In genomic region chr19:42430981-42431380, GRCm38 (mm10) we compare ENCODE assay signal across 8 mouse cellular contexts. TPM values are rescaled to one million over a fixed set of nuclear protein-coding genes. Genes with fewer than 3 reads are reported as not detected.
A peak's percentile ranks its signal among the peaks of the same experiment; 100 is the strongest.
DNase-seq lines count a peak whose midpoint lies in the region; ATAC-seq and TF ChIP-seq lines count a peak whose summit lies in the region.

No protein-coding gene starts in this region.

- H3K36me3 ChIP-seq in heart, postnatal 0 days (replicated peaks; ENCODE audit: control insufficient read depth, insufficient read depth, low read length), result no peaks in the 10 kb centered on the region
- no peaks in the 10 kb centered on the region for H3K36me3 ChIP-seq in hindbrain, embryonic 14.5 days (replicated peaks; ENCODE audit: control insufficient read depth, insufficient read depth)
- H3K36me3 ChIP-seq in midbrain, embryonic 16.5 days (ENCODE audit: control insufficient read depth, insufficient read depth, low read length), result no peaks in the 10 kb centered on the region

- H3K4me2 ChIP-seq in heart, postnatal 0 days (ENCODE audit: low read depth, low read length), result peak overlapping the region; percentile 82
- H3K4me2 ChIP-seq in hindbrain, embryonic 14.5 days (replicated peaks), result peak overlapping the region; percentile 91
- peak overlapping the region; percentile 74 for H3K4me2 ChIP-seq in midbrain, embryonic 16.5 days (ENCODE audit: low read length)

- H3K27ac ChIP-seq in heart, postnatal 0 days (ENCODE audit: low read depth), result no peak overlapping the region
- H3K27ac ChIP-seq in hindbrain, embryonic 14.5 days, result no peak overlapping the region; the same call in 1 of the 2 replicates
- peak overlapping the region; percentile 89; the same call in 1 of the 2 replicates for H3K27ac ChIP-seq in midbrain, embryonic 16.5 days (ENCODE audit: low read length)

- intact Hi-C loops in heart, postnatal 25 days (cut with DNase I), result no loop called here

- ATAC-seq in heart, postnatal 0 days (ENCODE audit: insufficient read depth, low read depth), result no peak
- 0 out of 2 replicates have a peak, but pooled peaks have one; percentile 4 for ATAC-seq in hindbrain, embryonic 14.5 days (ENCODE audit: low FRiP score)
- ATAC-seq in midbrain, embryonic 16.5 days, result peak; percentile 38

- 6% methylated on average over 19 of the region's 19 CpGs for WGBS in heart, postnatal 0 days
- 3% methylated on average over 19 of the region's 19 CpGs for WGBS in hindbrain, embryonic 14.5 days
- 2% methylated on average over 19 of the region's 19 CpGs for WGBS in midbrain, embryonic 16.5 days

- no peak for TF ChIP-seq EP300 in heart, postnatal 0 days (IDR thresholded peaks at IDR 0.05; ENCODE audit: low read depth)

- peaks cover 8% of the 10 kb centered on the region; the same call in 1 of the 2 replicates for H3K4me1 ChIP-seq in heart, postnatal 0 days (ENCODE audit: control insufficient read depth, insufficient read depth)
- peaks cover 16% of the 10 kb centered on the region for H3K4me1 ChIP-seq in hindbrain, embryonic 14.5 days (replicated peaks; ENCODE audit: control insufficient read depth, insufficient read depth, low read length)
- peaks cover 14% of the 10 kb centered on the region for H3K4me1 ChIP-seq in midbrain, embryonic 16.5 days (ENCODE audit: control insufficient read depth, insufficient read depth, low read length)

- DNase-seq in heart, postnatal 0 days (ENCODE audit: low spot score), result no peak
- DNase-seq in heart, postnatal 25 days (ENCODE audit: low spot score), result no peak
- peak; percentile 64 to 70 for DNase-seq in cerebellum, postnatal 10 days
- DNase-seq in hindbrain, embryonic 14.5 days (ENCODE audit: low spot score), result no peak
- DNase-seq in spleen, adult 18-20 months, result no peak
- no peak for DNase-seq in lung, postnatal 25 days (ENCODE audit: low spot score)
- DNase-seq in adipocyte (ENCODE audit: low spot score), result no peak

- no peak for TF ChIP-seq CTCF in heart, postnatal 0 days (IDR thresholded peaks at IDR 0.05; ENCODE audit: low read depth)

- H3K9ac ChIP-seq in heart, postnatal 0 days (replicated peaks; ENCODE audit: low read depth, low read length), result no peak overlapping the region
- peak overlapping the region; percentile 83 for H3K9ac ChIP-seq in hindbrain, embryonic 14.5 days
- H3K9ac ChIP-seq in midbrain, embryonic 16.5 days (ENCODE audit: low read depth, low read length), result peak overlapping the region; percentile 87

- H3K27me3 ChIP-seq in heart, postnatal 0 days (ENCODE audit: control insufficient read depth, insufficient read depth, low read length), result peaks cover 75% of the 10 kb centered on the region
- H3K27me3 ChIP-seq in hindbrain, embryonic 14.5 days (ENCODE audit: control insufficient read depth, insufficient read depth, low read length), result peaks cover 17% of the 10 kb centered on the region
- H3K27me3 ChIP-seq in midbrain, embryonic 16.5 days (ENCODE audit: control insufficient read depth, insufficient read depth, low read depth, low read length), result no peaks in the 10 kb centered on the region

- peak overlapping the region; percentile 52 for H3K4me3 ChIP-seq in heart, postnatal 0 days (ENCODE audit: low read depth, low read length)
- H3K4me3 ChIP-seq in hindbrain, embryonic 14.5 days (replicated peaks; ENCODE audit: low read length), result peak overlapping the region; percentile 63
- peak overlapping the region; percentile 69 for H3K4me3 ChIP-seq in midbrain, embryonic 16.5 days (ENCODE audit: low read depth, low read length)

- H3K9me3 ChIP-seq in heart, postnatal 0 days (replicated peaks; ENCODE audit: control insufficient read depth, low read length), result no peaks in the 10 kb centered on the region
- no peaks in the 10 kb centered on the region for H3K9me3 ChIP-seq in hindbrain, embryonic 14.5 days (ENCODE audit: control insufficient read depth, low read length)
- H3K9me3 ChIP-seq in midbrain, embryonic 16.5 days (replicated peaks; ENCODE audit: control insufficient read depth, low read length, poor library complexity, severe bottlenecking), result no peaks in the 10 kb centered on the region

RNA-seq across cellular contexts. Expression of gene Crtac1, which starts 0.6 kb away (rescaled TPM):
- total RNA-seq in heart, postnatal 0 days (2014; rRNA removed; ENCODE audit: low replicate concordance), result 0.12 TPM in 1 of 2 replicates, not detected in the other
- polyA plus RNA-seq in heart, postnatal 0 days (2015; fragmentation: Nextera tagmentation; extraction: Ambion mirVana), result 0.36 and 0.51 TPM in 2 replicates
- under 1 TPM in 1 of 2 experiments, not detected in 1; 0.10 TPM for total RNA-seq in heart, postnatal 25 days (2021)
- polyA plus RNA-seq in hindbrain, embryonic 14.5 days (2014; fragmentation: Nextera tagmentation; extraction: Ambion mirVana), result 42.2 and 43.8 TPM in 2 replicates
- polyA plus RNA-seq in midbrain, embryonic 16.5 days (2015; fragmentation: Nextera tagmentation; extraction: Ambion mirVana), result 26.0 and 34.0 TPM in 2 replicates

Comparison
In these comparisons a context has a peak if more than half of its experiments do, and no peak if none do; other contexts are left out.
1. DNase-seq: peak in cerebellum, postnatal 10 days (2 of 2); none in heart, postnatal 0 days (single experiment), heart, postnatal 25 days (single experiment), hindbrain, embryonic 14.5 days (single experiment), spleen, adult 18-20 months (0 of 2), lung, postnatal 25 days (single experiment) and adipocyte (single experiment).
2. RNA of gene Crtac1, which starts 0.6 kb away (polyA plus RNA-seq): 42.2 to 43.8 TPM in hindbrain, embryonic 14.5 days and 26.0 to 34.0 TPM in midbrain, embryonic 16.5 days; 0.36 to 0.51 TPM in heart, postnatal 0 days; every median in the first group is over 10 times any median in the second.
3. Peak in every context shown above with its lines, with median percentiles within 50 percentile points of each other: H3K4me2 ChIP-seq and H3K4me3 ChIP-seq.